Mouse (Mus musculus) right cerebral cortex, adult 2 months (tissue): Measurements from ENCODE around the gene Nlrc5.
A peak's percentile ranks its signal among the peaks of the same experiment; 100 is the strongest.

ENCODE experiments used
- DNase-seq, 2 experiments: peaks; one replicate each; pipeline ENCODE4 v3.0.0; 2021 to 2022; ENCODE audit warnings: low spot score in 2 of 2

The Nlrc5 gene

DNA sequence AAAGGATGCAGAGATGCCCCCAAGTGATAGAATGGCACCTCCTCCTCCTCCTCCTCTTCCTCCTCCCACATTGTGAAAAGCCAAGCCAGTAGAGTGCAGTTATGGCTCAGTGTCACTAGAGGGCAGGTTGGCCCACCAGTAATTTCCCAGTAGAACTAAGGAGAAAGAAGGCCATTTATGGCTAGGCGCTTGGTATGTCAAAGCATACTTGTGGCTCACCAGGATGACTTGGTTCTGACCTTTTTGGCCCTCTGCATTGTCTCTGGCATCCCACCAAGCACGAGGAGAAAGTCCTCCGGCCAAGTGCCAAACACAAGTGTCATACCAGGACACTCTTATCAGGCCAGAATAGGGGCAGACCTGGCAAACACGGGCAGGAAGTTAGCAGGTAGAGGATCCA, 94.1 kb downstream of the Nlrc5 start:
- DNase-seq, result peak; percentile 55 to 60

DNA sequence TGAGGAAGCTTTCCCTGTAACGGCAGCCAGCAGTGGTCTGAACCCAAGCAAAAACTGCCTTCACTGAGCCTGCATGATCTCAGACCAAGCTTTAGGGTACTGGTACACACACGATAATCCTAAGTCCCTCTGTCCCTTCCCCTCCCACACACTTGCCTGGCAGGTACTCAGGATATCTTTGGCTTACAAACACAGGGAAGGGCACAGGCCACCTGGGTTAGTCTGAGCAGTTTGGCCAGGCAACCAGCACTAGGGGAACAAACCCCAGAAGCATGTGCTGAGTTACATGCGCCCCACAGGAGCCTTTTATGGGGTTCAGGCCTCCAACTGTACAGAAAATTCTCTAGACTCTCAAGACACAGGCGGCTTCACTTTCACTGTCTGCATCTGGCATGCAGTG, 95.7 kb downstream of the Nlrc5 start:
- DNase-seq, result no peak

DNA sequence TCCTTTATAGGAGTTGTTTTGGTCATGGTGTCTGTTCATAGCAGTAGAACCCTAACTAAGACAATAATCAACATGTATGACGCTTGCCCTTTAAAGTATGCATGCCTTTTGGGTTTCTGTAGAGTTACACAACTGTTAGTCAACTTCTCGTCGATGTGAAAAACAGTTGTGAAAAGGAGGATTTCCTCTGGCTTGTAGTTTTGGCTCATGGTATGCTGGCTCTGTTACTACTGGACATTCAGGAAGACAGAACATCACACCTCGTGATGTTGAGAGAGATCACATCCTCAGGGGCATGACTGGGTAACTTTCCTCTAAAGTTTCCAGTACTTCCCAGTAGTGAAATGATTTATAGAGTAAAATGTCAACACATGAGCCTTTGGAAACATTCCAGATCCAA, 96.5 kb downstream of the Nlrc5 start:
- no peak for DNase-seq

DNA sequence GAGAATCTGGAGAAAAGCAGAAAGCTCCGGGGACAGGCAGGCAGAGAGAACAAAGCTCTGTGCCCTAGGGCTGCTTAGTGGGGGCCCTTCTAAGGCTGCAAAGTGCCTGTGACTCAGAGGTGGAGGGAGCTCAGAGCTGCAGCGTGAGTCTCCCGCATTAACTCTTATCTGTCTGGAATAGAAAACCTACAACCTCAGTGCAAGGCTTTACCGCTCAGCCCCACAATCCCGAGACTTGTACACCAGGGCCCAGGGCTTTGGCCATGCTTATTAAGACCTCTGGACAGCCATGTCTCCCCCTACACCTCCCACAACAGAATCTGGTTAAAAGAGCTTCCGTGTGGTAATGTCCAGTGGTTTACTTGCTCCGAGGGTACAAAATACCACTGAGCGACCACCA, 97.8 kb downstream of the Nlrc5 start:
- DNase-seq, result no peak

DNA sequence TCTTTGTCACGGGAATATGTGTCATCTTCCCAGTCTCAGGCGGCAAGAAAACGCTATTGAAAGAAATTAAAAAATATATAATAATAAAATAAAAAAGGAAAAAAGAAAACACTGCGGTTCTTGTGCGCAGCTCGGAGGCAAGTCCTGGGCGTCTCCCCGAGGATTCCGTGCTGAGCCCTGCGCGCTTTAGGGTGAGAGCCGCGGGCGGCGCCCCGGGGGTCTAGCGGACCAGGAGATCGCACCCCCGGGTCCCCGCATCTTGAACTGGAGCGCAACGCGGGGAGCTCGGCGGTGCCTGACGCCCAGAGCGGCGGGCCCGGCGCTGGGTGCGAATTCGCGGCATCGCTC, 98.3 kb downstream of the Nlrc5 start:
- no peak for DNase-seq

DNA sequence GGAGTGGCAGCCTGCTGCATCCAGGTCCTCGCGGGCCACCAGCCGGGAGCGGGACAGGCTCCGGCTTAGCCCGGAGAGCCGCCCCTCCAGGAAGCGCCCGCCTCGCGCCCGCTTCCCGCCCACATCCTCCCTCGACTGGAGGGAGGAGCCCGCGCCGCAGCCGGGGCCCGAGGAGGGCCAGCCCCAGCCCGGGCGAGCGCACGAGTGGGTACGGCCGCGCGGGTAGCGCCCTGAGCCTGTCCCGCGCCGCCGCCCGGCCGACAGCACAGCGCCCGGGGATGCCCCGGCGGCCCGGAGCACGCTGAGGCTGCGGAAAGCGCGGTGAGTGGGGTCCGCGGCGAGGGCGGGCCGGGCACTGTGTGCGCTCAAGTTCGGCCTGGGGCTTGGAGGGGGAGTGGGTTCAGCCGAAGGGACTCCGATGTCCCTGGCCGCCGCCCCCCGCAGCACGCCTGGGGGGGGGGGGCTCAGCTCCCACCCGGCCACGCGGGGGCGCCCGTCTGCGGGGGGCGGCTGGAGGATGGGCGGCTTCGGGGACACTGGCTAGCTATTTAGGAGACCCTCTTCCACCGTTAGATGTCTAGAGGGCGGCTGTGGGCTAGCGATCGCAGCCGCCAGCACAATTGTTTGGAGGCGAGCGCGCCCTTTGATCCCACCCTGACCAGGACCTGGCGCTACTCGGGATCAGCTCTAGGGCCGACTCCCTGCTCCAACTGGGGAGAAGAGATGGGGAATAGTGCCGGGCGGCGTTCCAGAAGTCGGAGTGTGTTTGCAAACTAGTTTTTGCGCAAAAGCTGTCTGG, 98.9 kb downstream of the Nlrc5 start, which contains the start of gene Cpne2:
Cpne2 (plus strand) TSS at position 118 of the 799 bp plus-strand sequence.
- peak; percentile 23 to 37 for DNase-seq

DNA sequence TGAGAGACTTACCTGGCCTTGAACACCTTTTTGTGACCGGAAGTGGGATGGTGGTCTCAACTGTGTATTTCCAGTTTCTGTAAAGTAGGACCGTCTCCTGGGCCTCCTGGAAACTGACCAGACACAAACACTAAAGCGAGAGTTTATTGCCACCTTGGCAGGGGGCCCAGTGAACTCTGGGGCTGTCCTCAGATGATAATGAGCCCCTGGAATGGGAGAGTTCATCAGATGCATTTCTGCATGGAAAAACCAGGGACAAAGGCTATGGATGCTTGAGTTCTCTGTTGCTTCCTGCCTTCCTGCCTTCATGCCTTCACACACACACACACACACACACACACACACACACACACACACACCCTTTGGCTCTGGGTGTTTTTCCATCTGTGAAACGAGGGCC, 100.5 kb downstream of the Nlrc5 start:
- DNase-seq, result no peak

DNA sequence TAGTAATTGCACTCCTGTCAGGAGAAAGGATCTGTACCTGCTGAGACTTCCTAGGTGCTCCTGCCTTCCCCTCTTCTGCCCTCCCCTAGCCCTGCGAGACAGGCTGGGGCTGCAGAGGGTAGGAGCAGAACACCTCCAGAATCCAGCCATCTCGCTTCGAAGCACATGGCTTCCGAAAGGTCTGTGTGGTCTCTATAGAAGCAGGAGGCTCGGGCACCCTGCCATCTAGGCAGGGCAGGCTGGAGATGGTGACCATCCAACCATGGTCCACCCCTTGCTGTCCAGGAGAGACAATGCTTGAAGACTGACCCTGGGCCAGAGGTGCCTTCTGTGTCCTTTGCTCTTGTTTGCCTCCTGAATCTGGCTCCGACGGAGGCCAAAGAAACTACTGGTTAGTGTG, 101.5 kb downstream of the Nlrc5 start:
- DNase-seq, result no peak

DNA sequence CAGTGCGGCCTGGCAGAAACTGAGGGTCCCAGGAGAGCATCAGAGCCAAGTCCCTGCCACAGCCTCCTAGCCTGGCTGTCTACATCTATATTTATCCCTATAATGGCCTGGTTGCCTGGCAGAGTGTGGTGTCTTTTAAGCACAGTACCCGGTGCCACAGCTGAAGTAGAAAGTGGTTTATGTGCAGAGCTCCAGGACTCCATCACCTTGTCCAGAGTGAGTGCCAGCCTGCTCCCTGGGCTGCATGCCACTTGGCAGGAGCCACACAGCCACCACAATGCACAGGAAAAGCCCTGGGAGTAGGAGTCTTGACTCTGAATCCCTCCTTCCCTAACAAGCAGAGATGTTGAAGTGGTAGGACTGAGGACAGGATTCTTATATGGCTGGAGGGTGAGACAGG, 103.3 kb downstream of the Nlrc5 start:
- no peak for DNase-seq

DNA sequence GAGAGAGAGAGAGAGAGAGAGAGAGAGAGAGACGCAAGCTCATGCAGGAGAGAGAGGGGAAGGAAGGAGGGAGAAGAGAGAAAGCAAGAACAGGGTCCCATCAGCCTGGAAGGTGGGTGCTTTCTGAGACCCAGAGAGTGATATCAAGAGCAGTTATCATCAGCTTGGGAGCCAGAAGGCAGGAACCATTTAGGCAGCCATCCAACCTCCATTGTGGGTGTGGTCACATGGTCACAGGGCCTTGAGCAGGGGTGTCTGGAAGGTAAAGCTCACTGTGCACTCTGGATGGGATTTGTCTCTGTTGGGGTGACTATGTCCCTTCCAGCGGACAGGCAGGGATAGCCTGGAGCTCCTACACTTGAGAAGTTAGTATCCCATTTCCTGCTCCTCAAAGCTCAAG, 105.9 kb downstream of the Nlrc5 start:
- DNase-seq, result no peak

DNA sequence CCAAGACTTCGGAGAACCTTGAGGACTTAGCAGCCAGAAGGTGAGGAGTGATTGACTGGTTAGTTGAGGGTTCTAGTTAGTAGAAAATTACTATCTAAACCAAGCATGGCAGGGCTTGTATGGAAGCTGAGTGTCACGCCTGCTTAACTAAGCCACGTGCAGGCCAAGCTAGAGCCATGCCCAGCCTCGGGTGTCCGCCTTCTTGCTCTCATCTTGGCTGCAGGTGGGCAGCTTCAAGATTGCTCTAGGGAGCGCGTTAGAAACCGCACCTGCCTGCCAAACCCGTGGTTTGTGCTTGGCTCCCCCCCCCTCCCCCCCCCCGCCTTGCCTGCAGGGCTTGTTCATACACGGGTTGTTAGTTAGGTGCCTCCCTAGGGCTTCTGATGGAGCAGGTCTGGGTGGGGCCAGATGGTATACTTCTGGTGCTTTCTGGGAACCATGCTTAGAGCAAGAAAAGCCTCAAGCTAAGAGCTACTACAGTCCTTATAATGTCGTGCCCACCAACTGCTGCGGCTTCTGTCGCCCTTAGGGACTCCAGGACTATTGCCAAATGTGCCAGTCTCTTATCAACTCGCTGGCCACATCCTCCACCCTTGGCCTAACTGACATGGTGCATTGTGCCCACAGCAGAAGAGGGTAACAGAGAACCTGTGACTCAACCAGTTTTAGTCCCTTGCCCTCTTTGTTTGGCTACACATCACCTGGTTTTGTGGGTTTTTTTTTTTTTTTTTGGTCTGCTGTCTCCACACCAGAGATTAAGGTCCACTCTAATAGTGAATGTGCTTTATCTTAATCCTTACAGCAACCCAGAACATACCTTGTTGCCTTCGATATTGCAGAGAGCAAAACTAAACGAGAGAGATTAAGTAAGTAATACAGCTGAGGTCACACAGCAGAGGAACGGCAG, 107.0 kb downstream of the Nlrc5 start:
- no peak for DNase-seq

DNA sequence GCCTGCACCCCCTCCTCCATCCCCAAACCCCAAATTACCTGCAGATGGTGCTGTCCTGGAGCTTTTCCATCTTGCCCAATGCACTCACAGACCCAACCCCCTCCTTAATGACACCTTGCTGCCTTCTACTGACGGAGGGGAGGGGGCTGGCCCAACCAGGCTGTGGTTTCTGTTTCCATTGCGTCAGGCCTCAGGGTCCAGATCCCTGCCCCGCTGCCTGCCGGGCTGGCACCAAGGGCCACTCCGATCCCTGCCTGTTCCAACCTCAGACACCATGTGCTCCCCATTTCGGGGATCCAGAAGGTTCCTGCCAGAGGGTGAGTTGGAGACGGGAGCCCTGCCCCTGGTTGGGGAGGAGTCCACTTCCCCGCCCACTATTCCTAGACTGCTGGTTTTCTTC, 109.8 kb downstream of the Nlrc5 start:
- DNase-seq, result no peak

DNA sequence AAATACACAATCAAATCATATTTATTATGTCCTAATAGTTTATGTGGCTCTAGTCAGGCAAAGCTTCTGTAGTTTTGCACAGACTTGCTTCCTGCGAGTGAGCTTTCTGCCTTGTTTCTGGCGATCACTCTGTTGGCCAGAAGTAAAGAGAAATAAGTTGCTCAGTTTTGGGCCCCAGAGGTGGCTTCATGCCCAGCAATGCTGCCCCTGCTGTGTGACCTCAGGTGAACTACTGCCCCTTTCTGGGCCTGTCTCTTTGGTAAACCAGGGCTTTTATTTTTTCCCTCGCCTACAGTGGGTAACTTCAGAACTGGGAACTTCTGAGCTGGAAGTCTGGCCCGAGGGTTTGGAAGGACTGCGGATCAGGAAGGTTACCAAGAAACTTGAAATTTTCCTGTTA, 114.9 kb downstream of the Nlrc5 start:
- DNase-seq, result no peak

DNA sequence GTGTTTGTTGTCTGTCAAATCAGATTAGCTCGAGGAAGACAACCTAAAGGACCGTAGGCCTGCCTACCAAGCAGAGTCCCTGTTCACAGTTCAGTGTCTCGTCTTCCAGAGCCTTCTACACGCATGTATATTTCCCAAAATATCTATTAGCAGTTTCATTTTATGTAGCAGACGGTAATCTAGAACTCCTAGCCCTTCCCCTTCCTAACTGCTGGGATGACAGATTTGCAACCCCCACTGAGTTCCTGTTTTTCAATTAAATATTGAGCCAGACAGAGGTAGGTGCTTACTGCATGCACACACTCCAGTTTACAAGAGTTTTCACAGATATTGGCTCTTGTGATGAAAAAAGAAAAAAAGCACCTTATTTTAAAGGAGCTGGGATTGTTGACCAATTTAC, 115.3 kb downstream of the Nlrc5 start:
- DNase-seq, result no peak

DNA sequence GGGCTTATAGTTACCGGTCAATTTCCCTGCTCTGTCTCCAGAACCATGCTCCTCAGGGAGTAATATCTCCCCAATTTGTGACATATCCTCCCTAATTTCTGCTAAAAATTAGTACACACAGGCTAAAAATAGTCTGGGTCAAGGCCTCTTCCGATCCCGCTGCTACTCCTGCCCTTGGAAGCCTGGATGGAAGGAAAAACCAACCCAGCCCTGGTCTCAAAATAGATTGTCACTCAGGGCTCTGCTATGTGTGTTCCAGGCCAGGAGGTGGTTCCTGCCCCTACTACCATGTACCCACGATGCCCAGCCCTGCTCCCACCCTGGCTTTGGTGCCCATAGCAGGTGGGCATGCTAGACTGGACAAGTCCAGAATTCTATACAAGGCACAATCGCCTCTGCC, 115.8 kb downstream of the Nlrc5 start:
- DNase-seq, result no peak

DNA sequence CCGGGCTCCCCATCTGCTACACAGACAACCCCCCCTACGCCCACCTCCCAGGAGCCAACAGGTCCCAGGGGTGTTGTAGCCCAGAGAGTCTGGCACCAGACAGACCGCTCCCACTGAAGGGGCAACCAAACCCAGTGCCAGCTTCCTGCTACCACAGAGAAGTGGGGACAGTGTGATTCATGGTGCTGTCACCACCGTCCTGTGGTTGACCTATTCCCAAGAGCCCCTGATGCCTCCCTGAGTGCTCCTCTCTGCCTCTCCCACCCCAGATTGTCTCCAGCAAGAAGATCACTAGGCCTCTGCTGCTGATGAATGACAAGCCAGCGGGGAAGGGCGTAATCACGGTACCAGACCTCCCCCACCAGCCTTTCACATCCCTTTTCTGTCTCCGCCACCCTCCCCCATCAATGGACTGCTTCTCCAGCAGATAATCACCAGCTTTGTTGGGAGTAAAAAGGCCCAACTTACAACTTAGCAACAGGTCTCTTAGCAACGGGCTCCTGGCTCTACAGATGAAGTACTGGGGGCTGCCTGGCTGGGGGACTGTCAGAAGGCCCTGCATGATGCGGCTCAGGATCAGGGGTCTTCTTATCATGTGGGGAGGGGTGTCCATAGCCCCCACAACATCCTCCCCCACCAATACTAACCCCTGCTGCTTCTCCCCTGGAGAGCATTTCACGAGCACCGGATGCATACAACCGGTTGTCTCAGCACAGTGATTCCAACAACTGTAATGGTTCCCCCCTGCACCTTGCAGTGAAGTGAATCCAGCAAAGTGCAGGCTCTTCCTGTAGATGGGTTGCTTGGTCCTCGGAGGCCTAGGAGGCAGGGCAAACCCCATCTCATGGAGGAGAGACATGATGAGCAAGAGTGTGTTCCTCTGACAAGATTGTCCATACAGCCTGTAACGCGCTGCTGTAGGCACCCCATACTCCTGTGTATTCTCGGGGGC, 117.6 kb downstream of the Nlrc5 start:
- peak; percentile 65 to 68 for DNase-seq

DNA sequence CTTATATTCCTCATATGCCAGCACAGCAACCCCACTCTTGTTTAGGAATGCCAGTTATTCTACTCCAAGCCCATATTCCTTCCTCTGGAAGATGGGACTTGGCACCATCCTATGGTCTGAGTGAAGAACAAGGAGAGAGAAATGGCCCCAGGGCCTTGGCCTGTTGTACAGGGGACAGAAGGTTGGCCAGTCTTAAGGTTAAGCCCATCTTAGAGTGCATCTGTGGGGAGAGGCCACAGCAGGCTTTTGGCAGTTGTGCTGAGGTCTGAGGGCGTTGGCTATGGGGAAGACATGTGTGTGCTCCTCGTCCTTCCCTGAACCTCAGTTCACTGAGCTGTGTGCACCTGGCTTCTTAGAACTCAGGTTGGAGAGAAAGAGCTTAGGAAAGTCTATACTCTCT, 118.5 kb downstream of the Nlrc5 start:
- no peak for DNase-seq

DNA sequence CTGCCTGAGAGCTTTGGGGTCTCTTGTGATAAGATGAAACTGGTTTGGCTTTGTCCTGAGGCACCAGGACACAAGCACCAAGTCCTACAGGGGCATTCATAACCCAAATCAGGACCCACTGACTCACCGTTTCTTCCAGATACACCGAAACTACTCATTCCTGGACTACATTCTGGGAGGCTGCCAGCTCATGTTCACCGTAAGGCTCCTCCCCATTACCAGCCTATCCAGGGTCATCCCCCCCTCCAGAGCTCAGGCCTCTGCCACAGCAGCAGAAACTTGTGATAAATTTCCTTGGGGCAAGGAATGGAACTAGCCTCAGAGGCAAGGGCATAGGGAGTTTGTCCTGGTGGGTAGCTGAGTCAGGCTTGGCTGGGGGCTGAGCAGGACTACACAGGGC, 123.1 kb downstream of the Nlrc5 start:
- DNase-seq, result no peak

DNA sequence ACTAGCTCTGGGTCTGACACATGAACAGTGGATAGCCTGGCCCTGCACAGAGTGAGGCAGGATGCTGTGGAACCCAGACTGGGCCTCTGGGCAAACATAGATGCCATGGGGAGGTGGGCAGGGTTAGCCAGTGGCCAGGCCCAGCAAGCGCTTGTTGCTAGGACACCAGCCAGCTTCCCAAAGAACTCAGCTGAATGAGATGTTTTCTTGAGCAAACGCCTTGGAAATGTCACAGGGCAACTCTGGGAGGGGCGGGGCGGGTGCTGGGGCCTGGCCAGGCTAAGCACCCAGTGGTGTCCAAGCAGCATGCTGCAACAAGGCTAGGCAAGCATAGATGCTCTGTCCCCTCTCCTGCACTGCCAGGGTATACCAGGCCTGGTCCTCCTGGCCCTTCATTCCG, 127.1 kb downstream of the Nlrc5 start:
- peak in 1 of 2 experiments; percentile 33 for DNase-seq

DNA sequence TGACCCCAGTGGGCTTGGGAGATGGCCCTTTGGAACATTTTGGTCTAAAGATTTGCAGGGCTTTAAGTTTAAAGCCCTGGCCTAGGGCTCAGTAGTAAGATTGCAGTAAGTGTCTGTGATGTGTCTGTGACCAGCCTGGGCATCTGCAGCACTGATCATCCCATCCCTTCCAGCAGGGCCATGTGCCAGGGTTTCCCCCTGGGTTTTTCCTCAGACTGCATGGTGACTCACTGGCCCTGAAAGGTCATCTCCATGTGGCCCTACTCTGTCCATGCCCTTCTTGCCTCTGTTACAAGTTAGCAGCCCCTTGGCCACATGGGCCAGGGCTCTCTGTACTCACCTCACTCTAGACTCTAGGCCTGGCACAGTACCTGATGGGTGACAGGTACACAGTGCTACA, 130.3 kb downstream of the Nlrc5 start:
- DNase-seq, result no peak

DNA sequence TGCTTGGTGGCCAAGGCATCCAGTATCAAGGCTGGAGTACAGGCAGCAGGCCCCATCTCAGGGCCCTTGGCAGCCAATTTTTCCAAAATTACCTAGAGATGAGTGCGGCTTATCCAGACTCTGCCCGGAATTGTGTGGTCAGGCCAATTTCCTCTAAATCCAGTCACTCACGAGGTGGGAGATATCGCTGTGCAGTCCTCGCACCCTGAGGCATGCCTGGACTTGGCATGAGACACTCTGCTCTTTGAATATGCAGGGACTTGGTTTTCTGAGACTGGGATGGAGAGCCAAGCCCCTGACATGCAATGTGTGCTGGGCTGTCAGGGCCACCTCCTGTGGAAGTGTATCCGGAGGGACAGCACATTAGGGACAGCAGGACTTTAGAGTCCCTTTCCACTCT, 131.9 kb downstream of the Nlrc5 start:
- no peak for DNase-seq
